In genomic region chr9:88438555-88439237, GRCm38 (mm10) we compare ENCODE assay signal across 8 mouse cellular contexts. TPM values are rescaled to one million over a fixed set of nuclear protein-coding genes. Genes with fewer than 3 reads are reported as not detected.
DNase-seq lines count a peak whose midpoint lies in the region; ATAC-seq and TF ChIP-seq lines count a peak whose summit lies in the region.

Gene Snx14, minus strand, starts transcription at chr9:88438958.

- WGBS in bone marrow, adult 2 months, result under 1% methylated on average over 62 of the region's 62 CpGs
- under 1% methylated on average over 62 of the region's 62 CpGs for WGBS in embryonic facial prominence, embryonic 15.5 days
- WGBS in limb, embryonic 14.5 days, result 2% methylated on average over 62 of the region's 62 CpGs
- WGBS in midbrain, postnatal 0 days, result under 1% methylated on average over 58 of the region's 62 CpGs

- no peaks in the 10 kb centered on the region for H3K9me3 ChIP-seq in embryonic facial prominence, embryonic 15.5 days (replicated peaks)
- no peaks in the 10 kb centered on the region for H3K9me3 ChIP-seq in limb, embryonic 14.5 days (ENCODE audit: control insufficient read depth, low read length)
- H3K9me3 ChIP-seq in midbrain, postnatal 0 days (ENCODE audit: low read length), result no peaks in the 10 kb centered on the region

- H3K4me2 ChIP-seq in embryonic facial prominence, embryonic 15.5 days (replicated peaks), result peak within 1 kb of the TSS; percentile 92
- peak within 1 kb of the TSS; percentile 79 for H3K4me2 ChIP-seq in limb, embryonic 14.5 days (replicated peaks; ENCODE audit: low read depth, low read length, severe bottlenecking)
- H3K4me2 ChIP-seq in midbrain, postnatal 0 days (ENCODE audit: low read depth, low read length, poor library complexity, severe bottlenecking), result peak within 1 kb of the TSS; percentile 66

- H3K27ac ChIP-seq in bone marrow, adult 2 months (ENCODE audit: control insufficient read depth, insufficient read depth, low read depth, low read length, poor library complexity), result peak within 1 kb of the TSS; percentile 59
- peak within 1 kb of the TSS; percentile 91 for H3K27ac ChIP-seq in embryonic facial prominence, embryonic 15.5 days (replicated peaks)
- peak within 1 kb of the TSS; percentile 81 for H3K27ac ChIP-seq in limb, embryonic 14.5 days (replicated peaks; ENCODE audit: low read depth, low read length)
- peak within 1 kb of the TSS; percentile 89 for H3K27ac ChIP-seq in midbrain, postnatal 0 days (ENCODE audit: low read depth, low read length)

- no peaks in the 10 kb centered on the region for H3K36me3 ChIP-seq in embryonic facial prominence, embryonic 15.5 days
- H3K36me3 ChIP-seq in limb, embryonic 14.5 days (ENCODE audit: control insufficient read depth, insufficient read depth, low read length), result peaks cover 6% of the 10 kb centered on the region
- H3K36me3 ChIP-seq in midbrain, postnatal 0 days (ENCODE audit: insufficient read depth, low read length), result no peaks in the 10 kb centered on the region

- peak; percentile 96 for DNase-seq in 416B (ENCODE audit: low read depth)
- DNase-seq in heart, adult 8-10 months (ENCODE audit: low spot score), result peak; percentile 95
- peak; percentile 97 for DNase-seq in kidney, adult 9 months
- peak; percentile 89 for DNase-seq in limb, embryonic 14.5 days (ENCODE audit: low spot score)
- peak; percentile 96 for DNase-seq in midbrain, postnatal 0 days (ENCODE audit: low spot score)
- peak; percentile 85 to 88 for DNase-seq in spleen, postnatal 14 days (ENCODE audit: low spot score in 2 of 2)

- peak; percentile 50; the same call in 1 of the 2 replicates for TF ChIP-seq POLR2A in bone marrow, adult 2 months (IDR thresholded peaks at IDR 0.05; ENCODE audit: borderline replicate concordance, control insufficient read depth, low read depth, low read length)
- TF ChIP-seq POLR2A in limb, embryonic 14.5 days (IDR thresholded peaks at IDR 0.05; ENCODE audit: borderline replicate concordance, extremely low read depth, insufficient read depth, insufficient read length), result peak; percentile 74; the same call in 1 of the 2 replicates

- H3K9ac ChIP-seq in embryonic facial prominence, embryonic 15.5 days, result peak within 1 kb of the TSS; percentile 67
- peak within 1 kb of the TSS; percentile 79 for H3K9ac ChIP-seq in limb, embryonic 14.5 days (ENCODE audit: low read depth, low read length, severe bottlenecking)
- H3K9ac ChIP-seq in midbrain, postnatal 0 days (replicated peaks; ENCODE audit: low read length, poor library complexity, severe bottlenecking), result peak within 1 kb of the TSS; percentile 91

- H3K4me1 ChIP-seq in bone marrow, adult 2 months (ENCODE audit: control insufficient read depth, insufficient read depth, low read length), result no peaks in the 10 kb centered on the region; the same call in 1 of the 2 replicates
- peaks cover 7% of the 10 kb centered on the region; the same call in 1 of the 2 replicates for H3K4me1 ChIP-seq in embryonic facial prominence, embryonic 15.5 days
- H3K4me1 ChIP-seq in limb, embryonic 14.5 days (ENCODE audit: control insufficient read depth, insufficient read depth, low read length), result peaks cover 6% of the 10 kb centered on the region
- H3K4me1 ChIP-seq in midbrain, postnatal 0 days (ENCODE audit: insufficient read depth, low read length), result 0 out of 2 replicates have a peak, but pooled peaks cover 2% of the 10 kb centered on the region

- H3K27me3 ChIP-seq in embryonic facial prominence, embryonic 15.5 days, result no peaks in the 10 kb centered on the region
- no peaks in the 10 kb centered on the region for H3K27me3 ChIP-seq in limb, embryonic 14.5 days (ENCODE audit: control insufficient read depth, insufficient read depth, low read length)
- no peaks in the 10 kb centered on the region for H3K27me3 ChIP-seq in midbrain, postnatal 0 days (ENCODE audit: insufficient read depth, low read length)

- H3K4me3 ChIP-seq in bone marrow, adult 2 months (replicated peaks; ENCODE audit: control insufficient read depth, low read depth, low read length), result peak within 1 kb of the TSS; percentile 81
- H3K4me3 ChIP-seq in embryonic facial prominence, embryonic 15.5 days (replicated peaks), result peak within 1 kb of the TSS; percentile 83
- H3K4me3 ChIP-seq in limb, embryonic 14.5 days (replicated peaks; ENCODE audit: low read length), result peak within 1 kb of the TSS; percentile 76
- peak within 1 kb of the TSS; percentile 90 for H3K4me3 ChIP-seq in midbrain, postnatal 0 days (ENCODE audit: low read depth, low read length)

- no peak; the same call in 1 of the 2 replicates for TF ChIP-seq CTCF in bone marrow, adult 2 months (IDR thresholded peaks at IDR 0.05; ENCODE audit: control insufficient read depth, insufficient read depth, low read length)
- no peak for TF ChIP-seq CTCF in midbrain, postnatal 0 days (IDR thresholded peaks at IDR 0.05)

- peak; percentile 96 for ATAC-seq in embryonic facial prominence, embryonic 15.5 days (ENCODE audit: insufficient number of reproducible peaks, low FRiP score, low TSS enrichment, low read depth)
- peak; percentile 95 for ATAC-seq in limb, embryonic 14.5 days (ENCODE audit: low FRiP score, low read depth)
- ATAC-seq in midbrain, postnatal 0 days (ENCODE audit: low FRiP score), result peak; percentile 96

RNA-seq across cellular contexts. Expression of gene Snx14, which starts in this region (rescaled TPM):
- 2.5 and 8.9 TPM in 2 replicates for polyA plus RNA-seq in bone marrow, adult 2 months (2011; ENCODE audit: insufficient read depth, insufficient read length, low replicate concordance, missing spikeins)
- 26.5 and 29.0 TPM in 2 replicates for polyA plus RNA-seq in embryonic facial prominence, embryonic 15.5 days (2015; fragmentation: Nextera tagmentation; extraction: Ambion mirVana)
- 10 to 100 TPM; 20.4 to 25.8 (median 21.8) TPM for total RNA-seq in heart, adult 8-10 months (2022)
- polyA plus RNA-seq in limb, embryonic 14.5 days (2012; rRNA removed), result 26.5 and 39.5 TPM in 2 replicates
- 20.7 and 23.2 TPM in 2 replicates for polyA plus RNA-seq in limb, embryonic 14.5 days (2014; fragmentation: Nextera tagmentation; extraction: Ambion mirVana)
- total RNA-seq in midbrain, postnatal 0 days (2014; rRNA removed), result 33.5 and 43.0 TPM in 2 replicates
- polyA plus RNA-seq in midbrain, postnatal 0 days (2015; fragmentation: Nextera tagmentation; extraction: Ambion mirVana), result 28.6 TPM in 2 replicates

Comparison
In these comparisons a context has a peak if more than half of its experiments do, and no peak if none do; other contexts are left out.
1. Peak in every context shown above with its lines: DNase-seq, ATAC-seq, H3K4me3 ChIP-seq and H3K27ac ChIP-seq.